In the genomic region with DNA sequence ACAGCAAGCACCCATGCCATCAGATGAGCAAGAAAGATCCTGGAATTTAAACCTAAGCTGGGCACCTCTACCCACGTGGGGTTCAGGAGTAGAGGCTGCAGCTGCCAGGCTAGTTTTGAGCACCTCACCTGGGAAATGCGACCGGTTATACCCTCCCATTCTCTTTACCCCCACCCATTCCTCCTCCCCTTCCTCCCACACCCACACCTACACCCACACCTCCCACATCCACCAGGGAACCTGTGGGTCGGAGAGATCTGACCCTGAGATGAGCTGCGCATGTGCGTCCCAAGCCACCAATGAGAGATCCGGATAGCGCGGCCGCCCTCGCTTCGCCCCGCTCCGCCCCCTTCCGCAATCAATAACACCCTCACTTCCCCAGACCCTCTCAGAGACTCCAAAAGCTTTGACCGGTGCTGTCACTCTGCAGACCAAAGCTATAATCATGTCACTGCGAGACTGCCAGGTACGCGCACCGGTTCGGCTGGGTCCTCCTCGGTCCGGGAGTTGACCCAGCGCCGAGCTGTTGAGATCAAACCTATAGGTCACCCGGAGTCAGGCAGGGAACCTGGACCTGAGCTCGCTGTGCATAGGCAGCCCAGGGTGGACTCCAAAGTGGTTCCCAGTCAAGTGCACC, we compare ENCODE assay signal across 9 mouse cellular contexts. TPM values are rescaled to one million over a fixed set of nuclear protein-coding genes. Genes with fewer than 3 reads are reported as not detected.
DNase-seq lines count a peak whose midpoint lies in the region; ATAC-seq and TF ChIP-seq lines count a peak whose summit lies in the region.
"Had no signal": no experiment of that assay in that cellular context is flagged by ENCODE, and none has a peak within 500 bp of the region (broad histone marks: within the 10 kb centered on the region; RNA-seq: fewer than 3 reads in every experiment).

A gene (plus strand): TSS at position 353 of the 637 bp plus-strand sequence.

- H3K9ac ChIP-seq in MEL (ENCODE audit: control insufficient read depth, low read depth, low read length, poor library complexity, severe bottlenecking) = peak within 1 kb of the TSS; percentile 67
- H3K9ac ChIP-seq in lung, embryonic 14.5 days = peak within 1 kb of the TSS; percentile 52

- H3K27me3 ChIP-seq in MEL (ENCODE audit: control insufficient read depth in 1 of 2, insufficient read depth in 2 of 2, low read length in 2 of 2) = no peaks in the 10 kb centered on the region
- no peaks in the 10 kb centered on the region for H3K27me3 ChIP-seq in lung, embryonic 14.5 days (ENCODE audit: insufficient read depth, low read length)

- H3K9me3 ChIP-seq in MEL (replicated peaks; ENCODE audit: insufficient read depth, low read length) = no peaks in the 10 kb centered on the region
- no peaks in the 10 kb centered on the region for H3K9me3 ChIP-seq in lung, embryonic 14.5 days (ENCODE audit: low read depth, low read length)

- TF ChIP-seq EP300 in MEL (IDR thresholded peaks at IDR 0.05; ENCODE audit: low read depth in 1 of 2, low read length in 2 of 2) = no peak

- H3K4me3 ChIP-seq in MEL (ENCODE audit: control insufficient read depth in 1 of 2, insufficient read depth in 1 of 2, low read depth in 2 of 2, low read length in 2 of 2) = peak within 1 kb of the TSS; percentile 73 to 96
- H3K4me3 ChIP-seq in lung, embryonic 14.5 days (ENCODE audit: low read depth, low read length) = peak within 1 kb of the TSS; percentile 53
- peak within 1 kb of the TSS; percentile 86 for H3K4me3 ChIP-seq in olfactory bulb, adult 2 months (ENCODE audit: insufficient read depth, low read depth, low read length)
- H3K4me3 ChIP-seq: myocyte had no signal

- no peak for TF ChIP-seq CTCF in MEL (IDR thresholded peaks at IDR 0.05 in 2 of 3, conservative IDR thresholded peaks at IDR 0.05 in 1 of 3; ENCODE audit: control insufficient read depth in 1 of 3, insufficient read depth in 1 of 3, low read depth in 2 of 3, low read length in 3 of 3, poor library complexity in 1 of 3, severe bottlenecking in 1 of 3)
- 0 out of 2 replicates have a peak, but pooled peaks have one; percentile 11 for TF ChIP-seq CTCF in lung, embryonic 14.5 days (IDR thresholded peaks at IDR 0.05; ENCODE audit: low read depth)
- TF ChIP-seq CTCF in olfactory bulb, adult 2 months (IDR thresholded peaks at IDR 0.05; ENCODE audit: insufficient read depth, low read depth, low read length) = peak; percentile 11; the same call in 1 of the 2 replicates

- peak within 1 kb of the TSS; percentile 85 for H3K4me2 ChIP-seq in lung, embryonic 14.5 days

- no peak within 1 kb of the TSS for H3K27ac ChIP-seq in MEL (ENCODE audit: control insufficient read depth, low read depth, low read length)
- peak within 1 kb of the TSS; percentile 36; the same call in 1 of the 2 replicates for H3K27ac ChIP-seq in lung, embryonic 14.5 days (ENCODE audit: low read depth)
- H3K27ac ChIP-seq in olfactory bulb, adult 2 months (ENCODE audit: insufficient read depth, low read depth, low read length) = no peak within 1 kb of the TSS; the same call in 1 of the 2 replicates

- no peaks in the 10 kb centered on the region for H3K79me2 ChIP-seq in MEL (ENCODE audit: control insufficient read depth, insufficient read depth, low read length, poor library complexity)

- peak; percentile 65 to 85; a peak in 2 of 4 replicates for TF ChIP-seq POLR2A in MEL (IDR thresholded peaks at IDR 0.05; ENCODE audit: control insufficient read depth in 1 of 2, insufficient read depth in 1 of 2, low read depth in 1 of 2, low read length in 2 of 2, poor library complexity in 1 of 2)
- peak; percentile 74 for TF ChIP-seq POLR2A in olfactory bulb, adult 2 months (IDR thresholded peaks at IDR 0.05; ENCODE audit: insufficient read depth, low read depth, low read length)

- ATAC-seq in lung, embryonic 14.5 days (ENCODE audit: insufficient read depth) = peak; percentile 92

- no peaks in the 10 kb centered on the region for H3K36me3 ChIP-seq in MEL (ENCODE audit: control insufficient read depth in 1 of 2, insufficient read depth in 2 of 2, low read length in 2 of 2)
- no peaks in the 10 kb centered on the region for H3K36me3 ChIP-seq in lung, embryonic 14.5 days (ENCODE audit: insufficient read depth)

- H3K4me1 ChIP-seq in MEL (ENCODE audit: control insufficient read depth in 1 of 2, insufficient read depth in 2 of 2, low read length in 2 of 2) = peaks cover 0 to 10% of the 10 kb centered on the region in 2 experiments; a peak in 3 of 4 replicates
- H3K4me1 ChIP-seq in lung, embryonic 14.5 days (ENCODE audit: insufficient read depth) = no peaks in the 10 kb centered on the region
- peaks cover 13% of the 10 kb centered on the region for H3K4me1 ChIP-seq in olfactory bulb, adult 2 months (ENCODE audit: control insufficient read depth, insufficient read depth, low read length)

- DNase-seq in MEL (ENCODE audit: low read depth, low spot score) = peak; percentile 88
- peak; percentile 82 for DNase-seq in cerebellum, adult 8-10 months
- peak; percentile 65 for DNase-seq in forelimb bud, embryonic 11.5 days (ENCODE audit: low read depth, low spot score)
- peak; percentile 79 for DNase-seq in heart, postnatal 4 days
- peak; percentile 78 to 84 for DNase-seq in layer of hippocampus, adult 8-10 months (ENCODE audit: low spot score in 2 of 2)
- peak; percentile 79 for DNase-seq in lung, embryonic 14.5 days
- DNase-seq in thymus, adult 18-20 months = peak; percentile 78 to 85

- no peak for TF ChIP-seq RAD21 in MEL (IDR thresholded peaks at IDR 0.05; ENCODE audit: low read depth, low read length)

- WGBS in lung, embryonic 14.5 days = under 1% methylated on average over 27 of the region's 27 CpGs
- WGBS in olfactory bulb, adult 2 months = under 1% methylated on average over 27 of the region's 27 CpGs

TF ChIP-seq in MEL, 35 proteins besides CTCF, POLR2A, EP300 and RAD21:
- TF ChIP-seq USF2 (IDR thresholded peaks at IDR 0.05; ENCODE audit: borderline replicate concordance in 1 of 2, insufficient read depth in 1 of 2, low read depth in 1 of 2, low read length in 2 of 2) (no peak), E2F4 (IDR thresholded peaks at IDR 0.05; ENCODE audit: borderline replicate concordance, low read depth, low read length) (no peak), SIN3A (IDR thresholded peaks at IDR 0.05; ENCODE audit: low read length) (peak; percentile 81), MXI1 (IDR thresholded peaks at IDR 0.05; ENCODE audit: low read depth, low read length) (peak; percentile 85), NRF1 (IDR thresholded peaks at IDR 0.05; ENCODE audit: insufficient read depth, low read depth, low read length, poor library complexity, severe bottlenecking) (peak; percentile 96), ETS1 (IDR thresholded peaks at IDR 0.05; ENCODE audit: low read depth, low read length) (no peak), HCFC1 (IDR thresholded peaks at IDR 0.05; ENCODE audit: low read depth, low read length) (peak; percentile 69), MAZ (IDR thresholded peaks at IDR 0.05; ENCODE audit: low read depth, low read length) (peak; percentile 51; the same call in 1 of the 2 replicates), KAT2A (conservative IDR thresholded peaks at IDR 0.05; ENCODE audit: low read depth, low read length) (no peak), TAL1 (IDR thresholded peaks at IDR 0.05; ENCODE audit: low read length) (no peak), NELFE (IDR thresholded peaks at IDR 0.05; ENCODE audit: low read depth, low read length) (peak; percentile 76), TCF12 (IDR thresholded peaks at IDR 0.05; ENCODE audit: low read depth, low read length) (peak; percentile 70), USF1 (IDR thresholded peaks at IDR 0.05; ENCODE audit: low read depth, low read length) (0 out of 2 replicates have a peak, but pooled peaks have one; percentile 29), POLR2AphosphoS5 (IDR thresholded peaks at IDR 0.05; ENCODE audit: borderline replicate concordance, low read depth, low read length) (no peak), MYC (IDR thresholded peaks at IDR 0.05; ENCODE audit: low read depth, low read length) (peak; percentile 75; the same call in 1 of the 2 replicates), RCOR1 (IDR thresholded peaks at IDR 0.05; ENCODE audit: low read depth, low read length) (no peak), TBP (IDR thresholded peaks at IDR 0.05; ENCODE audit: low read depth, low read length) (peak; percentile 85), ZC3H11A (IDR thresholded peaks at IDR 0.05; ENCODE audit: low read depth, low read length) (no peak), UBTF (IDR thresholded peaks at IDR 0.05; ENCODE audit: borderline replicate concordance, insufficient read depth, low read depth, low read length) (no peak), MAX (IDR thresholded peaks at IDR 0.05; ENCODE audit: low read length) (peak; percentile 75), ELF1 (IDR thresholded peaks at IDR 0.05; ENCODE audit: low read depth, low read length) (peak; percentile 87), BHLHE40 (IDR thresholded peaks at IDR 0.05; ENCODE audit: borderline replicate concordance, low read depth, low read length) (no peak), POLR2AphosphoS2 (IDR thresholded peaks at IDR 0.05; ENCODE audit: low read length) (peak; percentile 68; the same call in 1 of the 2 replicates), ZMIZ1 (IDR thresholded peaks at IDR 0.05; ENCODE audit: low read depth, low read length) (peak; percentile 86)

RNA-seq across cellular contexts. Expression of the gene that starts here (rescaled TPM):
- 1.8 and 2.1 TPM in 2 replicates for total RNA-seq in MEL (2012; rRNA removed)
- 1 to 10 TPM in 1 of 2 experiments, not detected in 1; 4.2 TPM for polyA plus RNA-seq in MEL (2012; ENCODE audit: insufficient read depth in 1 of 2, insufficient read length in 2 of 2, low read depth in 1 of 2, low replicate concordance in 2 of 2, missing spikeins in 1 of 2)
- total RNA-seq in heart, postnatal 4 days (2021) = 1 to 10 TPM; 5.2 to 5.3 TPM
- 1 to 10 TPM; 5.5 to 9.7 (median 7.4) TPM for total RNA-seq in layer of hippocampus, adult 8-10 months (2022)
- polyA plus RNA-seq in lung, embryonic 14.5 days (2014; fragmentation: Nextera tagmentation; extraction: Ambion mirVana) = 3.4 and 4.1 TPM in 2 replicates
- polyA plus RNA-seq in olfactory bulb, adult 2 months (2012; ENCODE audit: insufficient read depth, insufficient read length, low replicate concordance, missing spikeins) = not detected in 2 replicates

Comparison
In these comparisons a context has a peak if more than half of its experiments do, and no peak if none do; other contexts are left out.
1. CTCF ChIP-seq: peak in lung, embryonic 14.5 days (single experiment) and olfactory bulb, adult 2 months (single experiment); none in MEL (0 of 3).
2. Peak in every context shown above with its lines, with median percentiles within 50 percentile points of each other: DNase-seq and H3K4me3 ChIP-seq.